Mouse (Mus musculus): ENCODE data around the gene Ifi27. TPM values are rescaled to one million over a fixed set of nuclear protein-coding genes. Genes with fewer than 3 reads are reported as not detected.

The Ifi27 gene
- 98.4 and 105 TPM in 2 replicates for polyA plus RNA-seq (2015; fragmentation: Nextera tagmentation; extraction: Ambion mirVana)

GRCm38 (mm10) chr12:103433986-103434731 lies at the start of gene Ifi27:
Gene Ifi27 (plus strand): TSS chr12:103434211.

GRCm38 (mm10) chr12:103388505-103389347 lies 45.3 kb upstream of the Ifi27 start, which contains the start of gene Otub2:
Gene Otub2 (plus strand): TSS chr12:103388682.

GRCm38 (mm10) chr12:103407720-103408119 lies 26.3 kb upstream of the Ifi27 start, which contains the start of gene 9330161L09Rik:
Gene 9330161L09Rik (minus strand): TSS chr12:103407820.

GRCm38 (mm10) chr12:103425729-103426470 lies 8.1 kb upstream of the Ifi27 start, which contains the start of gene Ddx24:
Gene Ddx24 (minus strand): TSS chr12:103425830.

GRCm38 (mm10) chr12:103443524-103443923 lies 9.5 kb downstream of the Ifi27 start, which contains the start of gene Ifi27l2a:
Gene Ifi27l2a (minus strand): TSS chr12:103443680.

GRCm38 (mm10) chr12:103457140-103457539 lies 23.1 kb downstream of the Ifi27 start, which contains the start of gene Ifi27l2b:
Gene Ifi27l2b (minus strand): TSS chr12:103457223.

Other genes starting within 250 kb of the Ifi27 start
- gene Prima1, start 192.1 kb upstream of the Ifi27 start, polyA plus RNA-seq (2015; fragmentation: Nextera tagmentation; extraction: Ambion mirVana): 0.52 and 0.98 TPM in 2 replicates
- not detected in 2 replicates for gene Fam181a, start 123.2 kb upstream of the Ifi27 start, polyA plus RNA-seq (2015; fragmentation: Nextera tagmentation; extraction: Ambion mirVana)
- gene Asb2, start 78.2 kb upstream of the Ifi27 start, polyA plus RNA-seq (2015; fragmentation: Nextera tagmentation; extraction: Ambion mirVana): 58.8 and 63.2 TPM in 2 replicates
- 6.3 and 6.9 TPM in 2 replicates for gene Otub2, start 45.5 kb upstream of the Ifi27 start, polyA plus RNA-seq (2015; fragmentation: Nextera tagmentation; extraction: Ambion mirVana)
- gene 9330161L09Rik, start 26.4 kb upstream of the Ifi27 start, polyA plus RNA-seq (2015; fragmentation: Nextera tagmentation; extraction: Ambion mirVana): 0.16 and 0.22 TPM in 2 replicates
- 65.1 and 74.4 TPM in 2 replicates for gene Ddx24, start 8.4 kb upstream of the Ifi27 start, polyA plus RNA-seq (2015; fragmentation: Nextera tagmentation; extraction: Ambion mirVana)
- 245 and 297 TPM in 2 replicates for gene Ifi27l2a, start 9.5 kb downstream of the Ifi27 start, polyA plus RNA-seq (2015; fragmentation: Nextera tagmentation; extraction: Ambion mirVana)
- 0.35 and 0.53 TPM in 2 replicates for gene Ifi27l2b, start 23.0 kb downstream of the Ifi27 start, polyA plus RNA-seq (2015; fragmentation: Nextera tagmentation; extraction: Ambion mirVana)
- gene Ppp4r4, start 98.1 kb downstream of the Ifi27 start, polyA plus RNA-seq (2015; fragmentation: Nextera tagmentation; extraction: Ambion mirVana): 0.75 and 0.95 TPM in 2 replicates
- 0.12 TPM in 1 of 2 replicates, not detected in the other for gene Serpina10, start 197.2 kb downstream of the Ifi27 start, polyA plus RNA-seq (2015; fragmentation: Nextera tagmentation; extraction: Ambion mirVana)
- gene Serpina6, start 223.0 kb downstream of the Ifi27 start, polyA plus RNA-seq (2015; fragmentation: Nextera tagmentation; extraction: Ambion mirVana): not detected in 2 replicates
- not detected in 2 replicates for gene Serpina16, start 241.9 kb downstream of the Ifi27 start, polyA plus RNA-seq (2015; fragmentation: Nextera tagmentation; extraction: Ambion mirVana)

All from urinary bladder, postnatal 0 days (tissue).